Mouse (Mus musculus) myocyte (in vitro differentiated cells): ENCODE measurements around the gene Mvk. TPM values are rescaled to one million over a fixed set of nuclear protein-coding genes. Genes with fewer than 3 reads are reported as not detected.

Source experiments
- H3K27me3 ChIP-seq: one replicate; pipeline ENCODE4 v1.6.1; 2011; ENCODE audit not compliant: control insufficient read depth, insufficient read depth, insufficient read length
- H3K36me3 ChIP-seq: one replicate; pipeline ENCODE4 v1.6.1; 2011; ENCODE audit not compliant: control insufficient read depth, insufficient read depth
- H3K4me2 ChIP-seq: one replicate; pipeline ENCODE4 v1.6.1; 2011; ENCODE audit warnings: low read depth, control low read depth
- H3K4me3 ChIP-seq: one replicate; pipeline ENCODE4 v1.5.1; 2011; ENCODE audit warnings: mild to moderate bottlenecking, control low read depth, moderate library complexity
- H3K79me2 ChIP-seq: one replicate; pipeline ENCODE4 v1.6.1; 2011; ENCODE audit not compliant: control insufficient read depth, insufficient read depth
- H3ac ChIP-seq: one replicate; pipeline ENCODE4 v1.6.1; 2011; ENCODE audit not compliant: control insufficient read depth, insufficient read length
- CEBPB ChIP-seq: IDR thresholded peaks from 2 replicates; pipeline ENCODE4 v1.6.1; 2011; ENCODE audit warnings: mild to moderate bottlenecking, moderate library complexity; ENCODE audit not compliant: poor library complexity, insufficient read depth, severe bottlenecking
- E2F4 ChIP-seq: IDR thresholded peaks from one replicate; pipeline ENCODE4 v1.6.1; 2011; ENCODE audit warnings: mild to moderate bottlenecking, control low read depth, moderate library complexity; ENCODE audit not compliant: insufficient read depth
- MAX ChIP-seq: IDR thresholded peaks from one replicate; pipeline ENCODE4 v1.6.1; 2011; ENCODE audit warnings: low read depth, mild to moderate bottlenecking, control low read depth
- MYOD1 ChIP-seq, 3 experiments: IDR thresholded peaks; one replicate each; pipeline ENCODE4 v1.6.1; 2011; ENCODE audit warnings: control low read depth in 2 of 3, low read depth in 2 of 3, mild to moderate bottlenecking in 2 of 3, moderate library complexity in 1 of 3; ENCODE audit not compliant: insufficient read length in 2 of 3, control insufficient read depth in 1 of 3
- MYOG ChIP-seq, 3 experiments: IDR thresholded peaks; one replicate each; pipeline ENCODE4 v1.6.1; 2011; ENCODE audit warnings: control low read depth in 2 of 3, low read depth in 2 of 3, mild to moderate bottlenecking in 2 of 3; ENCODE audit not compliant: insufficient read length in 2 of 3, control insufficient read depth in 1 of 3, insufficient read depth in 1 of 3
- POLR2A ChIP-seq: IDR thresholded peaks from one replicate; pipeline ENCODE4 v1.6.1; 2011; ENCODE audit warnings: low read depth, mild to moderate bottlenecking, control low read depth, moderate library complexity; ENCODE audit not compliant: insufficient read length
- POLR2AphosphoS2 ChIP-seq: IDR thresholded peaks from one replicate; pipeline ENCODE4 v1.6.1; 2011; ENCODE audit warnings: low read depth, control low read depth; ENCODE audit not compliant: insufficient read length
- REST ChIP-seq: IDR thresholded peaks from one replicate; pipeline ENCODE4 v1.6.1; 2011; ENCODE audit warnings: mild to moderate bottlenecking, control low read depth, moderate library complexity; ENCODE audit not compliant: insufficient read depth, insufficient read length
- SRF ChIP-seq: IDR thresholded peaks from one replicate; pipeline ENCODE4 v1.6.1; 2011; ENCODE audit warnings: low read depth; ENCODE audit not compliant: control insufficient read depth, insufficient read length
- TCF12 ChIP-seq: IDR thresholded peaks from one replicate; pipeline ENCODE4 v1.6.1; 2011; ENCODE audit warnings: mild to moderate bottlenecking, control low read depth; ENCODE audit not compliant: poor library complexity, insufficient read depth, severe bottlenecking
- TCF3 ChIP-seq: IDR thresholded peaks from one replicate; pipeline ENCODE4 v1.6.1; 2011; ENCODE audit warnings: low read depth, control low read depth; ENCODE audit not compliant: insufficient read length
- USF1 ChIP-seq: IDR thresholded peaks from one replicate; pipeline ENCODE4 v1.6.1; 2011; ENCODE audit warnings: low read depth, mild to moderate bottlenecking, control low read depth, moderate library complexity
- polyA plus RNA-seq: library from polyadenylated mRNA; unstranded; fragments of >200 nt; fragmentation: generic; extraction: Trizol; gene quantifications from one replicate; pipeline ENCODE4 v1.2.1, GENCODE M21; 2012; ENCODE audit warnings: missing spikeins

Gene Mvk
- polyA plus RNA-seq, 1 experiment, result 56.6 TPM

DNA sequence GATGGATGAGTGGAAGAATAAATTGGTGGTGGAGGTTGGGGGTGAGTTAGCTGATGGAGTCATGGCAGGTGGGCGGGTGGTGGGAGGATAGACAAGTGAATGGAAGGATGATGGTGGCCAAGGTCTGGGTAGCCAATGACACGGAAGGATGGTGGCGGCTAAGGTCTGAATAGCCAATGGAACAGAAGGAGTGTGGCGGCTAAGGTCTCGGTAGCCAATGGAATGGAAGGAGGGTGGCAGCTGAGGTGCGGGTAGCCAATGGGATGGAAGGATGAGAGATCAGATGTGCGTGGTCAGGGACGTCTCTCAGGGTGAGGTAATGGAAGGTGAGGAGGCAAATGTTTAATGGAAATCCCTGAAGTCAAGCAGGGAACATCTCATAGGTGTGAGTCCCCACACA is 46.2 kb downstream of the Mvk start:
- H3K36me3 ChIP-seq, result no peaks in the 10 kb centered on the region
- no peak overlapping the region for H3ac ChIP-seq
- no peak overlapping the region for H3K4me2 ChIP-seq
- TF ChIP-seq MYOG (IDR thresholded peaks at IDR 0.05; ENCODE audit: control insufficient read depth in 1 of 3, insufficient read depth in 1 of 3, insufficient read length in 2 of 3, low read depth in 2 of 3) (no peak), POLR2AphosphoS2 (no peak), MYOD1 (IDR thresholded peaks at IDR 0.05; ENCODE audit: control insufficient read depth in 1 of 3, insufficient read length in 2 of 3, low read depth in 2 of 3) (no peak), TCF12 (no peak), USF1 (no peak), SRF (no peak), E2F4 (no peak), MAX (no peak), TCF3 (no peak), CEBPB (no peak), POLR2A (no peak), REST (no peak)
- H3K27me3 ChIP-seq, result peaks cover 27% of the 10 kb centered on the region
- no peak overlapping the region for H3K4me3 ChIP-seq
- no peaks in the 10 kb centered on the region for H3K79me2 ChIP-seq

- H3K4me3 ChIP-seq, result no peak overlapping the region
- H3K27me3 ChIP-seq, result peaks cover 13% of the 10 kb centered on the region
- no peak overlapping the region for H3ac ChIP-seq
- H3K36me3 ChIP-seq, result no peaks in the 10 kb centered on the region
- no peak overlapping the region for H3K4me2 ChIP-seq
- no peak for TF ChIP-seq TCF3
- TF ChIP-seq USF1, result no peak
- TF ChIP-seq TCF12, result no peak
- no peak for TF ChIP-seq REST
- no peak for TF ChIP-seq CEBPB
- no peak for TF ChIP-seq MYOD1 (IDR thresholded peaks at IDR 0.05; ENCODE audit: control insufficient read depth in 1 of 3, insufficient read length in 2 of 3, low read depth in 2 of 3)
- no peaks in the 10 kb centered on the region for H3K79me2 ChIP-seq
Measured at GRCm38 (mm10) chr5:114494761-114495160, 50.7 kb downstream of the Mvk start.

GRCm38 (mm10) chr5:114501252-114501651 is 57.2 kb downstream of the Mvk start:
- Histone ChIP-seq H3ac (no peak overlapping the region), H3K27me3 (peaks cover 24% of the 10 kb centered on the region), H3K4me3 (no peak overlapping the region), H3K79me2 (no peaks in the 10 kb centered on the region), H3K4me2 (no peak overlapping the region), H3K36me3 (no peaks in the 10 kb centered on the region)
- TF ChIP-seq MYOG (IDR thresholded peaks at IDR 0.05; ENCODE audit: control insufficient read depth in 1 of 3, insufficient read depth in 1 of 3, insufficient read length in 2 of 3, low read depth in 2 of 3) (no peak), CEBPB (no peak), E2F4 (no peak)

GRCm38 (mm10) chr5:114504826-114505225 is 60.8 kb downstream of the Mvk start:
- TF ChIP-seq MAX (no peak), POLR2A (no peak), E2F4 (no peak), REST (no peak), USF1 (no peak), CEBPB (no peak), SRF (no peak), TCF12 (no peak), MYOD1 (IDR thresholded peaks at IDR 0.05; ENCODE audit: control insufficient read depth in 1 of 3, insufficient read length in 2 of 3, low read depth in 2 of 3) (no peak), POLR2AphosphoS2 (no peak)
- peaks cover 48% of the 10 kb centered on the region for H3K27me3 ChIP-seq
- H3K79me2 ChIP-seq, result no peaks in the 10 kb centered on the region
- no peak overlapping the region for H3K4me2 ChIP-seq
- H3K4me3 ChIP-seq, result no peak overlapping the region
- H3ac ChIP-seq, result no peak overlapping the region
- H3K36me3 ChIP-seq, result no peaks in the 10 kb centered on the region

- Histone ChIP-seq H3K4me3 (no peak overlapping the region), H3K27me3 (peaks cover 52% of the 10 kb centered on the region), H3K79me2 (no peaks in the 10 kb centered on the region), H3K4me2 (no peak overlapping the region), H3ac (no peak overlapping the region), H3K36me3 (no peaks in the 10 kb centered on the region)
- TF ChIP-seq USF1, result no peak
- no peak for TF ChIP-seq SRF
- TF ChIP-seq MYOG (IDR thresholded peaks at IDR 0.05; ENCODE audit: control insufficient read depth in 1 of 3, insufficient read depth in 1 of 3, insufficient read length in 2 of 3, low read depth in 2 of 3), result no peak
- no peak for TF ChIP-seq REST
Measured at GRCm38 (mm10) chr5:114505260-114506085, 61.4 kb downstream of the Mvk start.
